Mouse (Mus musculus): Measurements from ENCODE around the gene Patz1. TPM values are rescaled to one million over a fixed set of nuclear protein-coding genes. Genes with fewer than 3 reads are reported as not detected.

Gene Patz1
- 20.9 and 22.1 TPM in 2 replicates for polyA plus RNA-seq (2015; fragmentation: Nextera tagmentation; extraction: Ambion mirVana)

DNA sequence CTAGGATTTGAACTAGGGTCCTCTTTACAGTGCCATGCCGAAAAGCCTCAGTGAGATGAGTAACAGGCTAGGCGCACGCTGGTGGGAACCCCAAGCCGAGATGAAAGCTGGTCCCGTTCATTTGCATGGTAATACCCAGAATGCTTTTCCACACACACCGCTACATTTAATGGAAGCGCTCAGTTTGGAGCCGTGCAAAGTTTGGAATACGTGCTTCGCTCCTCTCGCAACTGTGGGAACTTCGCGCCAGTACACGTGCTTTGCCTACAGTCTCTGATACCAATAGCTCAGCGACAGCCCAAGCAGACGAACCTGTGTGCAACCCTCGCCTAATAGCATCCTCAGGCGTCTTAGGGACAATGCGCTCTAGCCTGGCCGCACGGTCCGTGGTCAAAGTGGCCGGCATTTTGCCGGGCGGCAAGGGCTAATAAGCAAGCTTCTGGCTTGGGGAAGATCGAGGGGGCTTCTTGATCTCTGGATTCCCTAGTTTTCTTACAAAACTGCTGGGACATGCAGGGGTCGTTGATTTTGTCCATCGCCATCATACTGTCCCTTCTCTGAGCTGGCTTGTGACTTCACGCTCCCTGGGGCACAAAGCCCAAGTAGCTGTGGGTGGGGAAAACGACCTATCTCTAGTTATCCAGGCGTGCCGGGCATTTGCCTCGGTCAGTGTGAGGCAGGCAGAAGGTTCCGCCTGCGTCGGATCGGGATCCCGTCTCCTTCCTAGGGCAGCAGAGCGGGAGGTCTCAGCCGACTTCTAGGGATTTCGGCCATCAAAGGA, at the start of gene Patz1:
Patz1 (plus strand) TSS at position 354 of the 781 bp plus-strand sequence.
- ATAC-seq, result peak; percentile 32
- H3K4me3 ChIP-seq (ENCODE audit: low read length), result peak within 1 kb of the TSS; percentile 87
- peak within 1 kb of the TSS; percentile 99 for H3K9ac ChIP-seq (ENCODE audit: low read depth, low read length)
- peak within 1 kb of the TSS; percentile 100 for H3K27ac ChIP-seq (ENCODE audit: low read length)
- H3K4me1 ChIP-seq (ENCODE audit: control insufficient read depth, insufficient read depth, low read length), result peaks cover 18% of the 10 kb centered on the region
- WGBS, result under 1% methylated on average over 41 of the region's 41 CpGs
- H3K36me3 ChIP-seq (ENCODE audit: control insufficient read depth, insufficient read depth, low read length), result no peaks in the 10 kb centered on the region
- H3K27me3 ChIP-seq (replicated peaks; ENCODE audit: control insufficient read depth, insufficient read depth, low read length), result no peaks in the 10 kb centered on the region
- H3K9me3 ChIP-seq (ENCODE audit: control insufficient read depth, low read length), result no peaks in the 10 kb centered on the region
- H3K4me2 ChIP-seq (ENCODE audit: low read depth, low read length), result peak within 1 kb of the TSS; percentile 98

DNA sequence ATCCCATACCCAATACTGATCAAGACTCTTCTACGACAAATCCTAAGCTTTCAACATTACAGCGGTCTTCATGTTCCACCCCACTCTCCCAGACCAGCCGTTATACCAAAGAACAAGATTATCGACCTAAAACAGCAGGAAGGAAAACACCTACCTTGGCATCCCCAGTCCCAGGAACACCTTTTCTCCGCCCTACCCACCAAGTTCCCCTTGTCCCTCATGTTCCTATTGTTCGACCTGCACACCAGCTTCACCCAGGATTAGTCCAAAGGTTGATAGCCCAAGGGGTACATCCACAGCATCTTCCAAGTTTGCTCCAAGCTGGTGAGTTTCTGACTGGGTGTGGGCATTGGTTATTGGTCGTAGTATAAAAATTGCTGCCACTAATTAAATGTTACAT, 46.3 kb upstream of the Patz1 start:
- H3K4me1 ChIP-seq (ENCODE audit: control insufficient read depth, insufficient read depth, low read length), result no peaks in the 10 kb centered on the region
- H3K9ac ChIP-seq (ENCODE audit: low read depth, low read length), result no peak overlapping the region
- ATAC-seq, result no peak
- peaks cover 47% of the 10 kb centered on the region for H3K36me3 ChIP-seq (ENCODE audit: control insufficient read depth, insufficient read depth, low read length)
- no peaks in the 10 kb centered on the region for H3K27me3 ChIP-seq (replicated peaks; ENCODE audit: control insufficient read depth, insufficient read depth, low read length)
- 92% methylated on average over 7 of the region's 7 CpGs for WGBS
- no peak overlapping the region for H3K4me3 ChIP-seq (ENCODE audit: low read length)
- no peak overlapping the region for H3K27ac ChIP-seq (ENCODE audit: low read length)
- H3K4me2 ChIP-seq (ENCODE audit: low read depth, low read length), result no peak overlapping the region
- H3K9me3 ChIP-seq (ENCODE audit: control insufficient read depth, low read length), result no peaks in the 10 kb centered on the region

DNA sequence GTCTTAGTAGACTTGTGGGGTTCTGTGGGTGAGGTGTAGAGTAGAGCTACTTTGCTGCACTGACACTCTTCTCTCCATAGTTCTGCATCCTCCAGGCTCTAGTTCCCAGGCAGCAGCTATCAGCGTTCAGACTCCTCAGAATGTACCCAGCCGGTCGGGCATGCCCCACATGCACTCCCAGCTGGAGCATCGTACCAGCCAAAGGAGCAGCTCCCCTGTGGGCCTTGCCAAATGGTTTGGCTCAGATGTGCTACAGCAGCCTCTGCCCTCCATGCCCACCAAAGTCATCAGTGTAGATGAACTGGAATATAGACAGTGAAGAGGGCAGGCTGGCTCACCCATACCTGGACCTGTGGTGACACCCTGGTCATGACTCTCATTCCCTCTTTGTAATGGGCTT, 44.9 kb upstream of the Patz1 start:
- WGBS, result 80% methylated on average over 4 of the region's 4 CpGs
- 0 out of 2 replicates have a peak, but pooled peaks have one; percentile 16 for ATAC-seq

DNA sequence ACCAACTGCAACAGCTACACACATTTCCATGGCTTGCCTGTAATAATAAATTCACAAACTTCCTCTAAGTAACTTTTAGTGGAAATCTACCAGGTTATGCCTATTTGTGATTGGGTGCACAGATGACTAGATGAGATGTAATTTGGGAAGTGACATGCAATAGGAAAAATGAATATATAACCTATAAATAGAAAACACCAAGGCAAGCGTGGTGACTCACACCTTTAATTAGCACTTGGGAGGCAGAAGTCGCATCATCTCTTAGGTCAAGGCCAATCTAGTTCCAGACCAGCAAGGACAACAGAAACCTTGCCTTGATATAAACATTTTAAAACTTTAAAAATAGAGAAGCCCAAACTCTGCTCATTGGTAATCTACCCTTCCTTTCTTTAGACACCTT, 41.3 kb upstream of the Patz1 start:
- Histone ChIP-seq H3K9me3 (ENCODE audit: control insufficient read depth, low read length) (no peaks in the 10 kb centered on the region), H3K36me3 (ENCODE audit: control insufficient read depth, insufficient read depth, low read length) (peaks cover 33% of the 10 kb centered on the region), H3K4me3 (ENCODE audit: low read length) (no peak overlapping the region), H3K9ac (ENCODE audit: low read depth, low read length) (no peak overlapping the region), H3K4me1 (ENCODE audit: control insufficient read depth, insufficient read depth, low read length) (no peaks in the 10 kb centered on the region), H3K4me2 (ENCODE audit: low read depth, low read length) (no peak overlapping the region), H3K27ac (ENCODE audit: low read length) (no peak overlapping the region), H3K27me3 (replicated peaks; ENCODE audit: control insufficient read depth, insufficient read depth, low read length) (no peaks in the 10 kb centered on the region)
- 86% methylated on average over 2 of the region's 2 CpGs for WGBS
- ATAC-seq, result no peak

More for the DNA sequence above, 44.9 kb upstream of the Patz1 start:
- Histone ChIP-seq H3K4me2 (ENCODE audit: low read depth, low read length) (no peak overlapping the region), H3K9me3 (ENCODE audit: control insufficient read depth, low read length) (no peaks in the 10 kb centered on the region), H3K27me3 (replicated peaks; ENCODE audit: control insufficient read depth, insufficient read depth, low read length) (no peaks in the 10 kb centered on the region), H3K36me3 (ENCODE audit: control insufficient read depth, insufficient read depth, low read length) (peaks cover 43% of the 10 kb centered on the region), H3K9ac (ENCODE audit: low read depth, low read length) (no peak overlapping the region), H3K27ac (ENCODE audit: low read length) (no peak overlapping the region), H3K4me3 (ENCODE audit: low read length) (no peak overlapping the region), H3K4me1 (ENCODE audit: control insufficient read depth, insufficient read depth, low read length) (no peaks in the 10 kb centered on the region)

DNA sequence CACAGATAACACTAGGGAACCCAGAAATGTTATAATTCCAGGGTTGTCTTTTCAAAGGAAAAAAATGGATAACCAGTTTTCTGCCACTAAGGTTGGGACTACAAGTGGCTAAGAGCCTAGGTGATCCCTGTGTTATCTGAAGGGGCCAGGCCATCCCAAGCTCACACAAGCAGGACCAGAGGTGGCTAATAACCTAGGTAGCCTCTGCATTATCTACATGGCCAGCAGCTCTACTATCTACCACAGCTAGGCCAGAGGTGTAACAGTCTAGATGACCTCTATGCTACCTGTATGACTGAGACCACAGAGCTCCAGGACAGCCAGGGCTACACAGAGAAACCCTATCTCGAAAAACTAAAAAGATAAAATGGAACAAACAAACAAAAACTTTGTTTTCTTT, 29.1 kb upstream of the Patz1 start:
- Histone ChIP-seq H3K4me1 (ENCODE audit: control insufficient read depth, insufficient read depth, low read length) (no peaks in the 10 kb centered on the region), H3K4me2 (ENCODE audit: low read depth, low read length) (no peak overlapping the region), H3K9me3 (ENCODE audit: control insufficient read depth, low read length) (no peaks in the 10 kb centered on the region), H3K4me3 (ENCODE audit: low read length) (no peak overlapping the region), H3K27me3 (replicated peaks; ENCODE audit: control insufficient read depth, insufficient read depth, low read length) (no peaks in the 10 kb centered on the region), H3K27ac (ENCODE audit: low read length) (no peak overlapping the region), H3K9ac (ENCODE audit: low read depth, low read length) (no peak overlapping the region), H3K36me3 (ENCODE audit: control insufficient read depth, insufficient read depth, low read length) (peaks cover 6% of the 10 kb centered on the region)
- ATAC-seq, result no peak
- WGBS, result 89% methylated on average over 1 of the region's 1 CpGs

DNA sequence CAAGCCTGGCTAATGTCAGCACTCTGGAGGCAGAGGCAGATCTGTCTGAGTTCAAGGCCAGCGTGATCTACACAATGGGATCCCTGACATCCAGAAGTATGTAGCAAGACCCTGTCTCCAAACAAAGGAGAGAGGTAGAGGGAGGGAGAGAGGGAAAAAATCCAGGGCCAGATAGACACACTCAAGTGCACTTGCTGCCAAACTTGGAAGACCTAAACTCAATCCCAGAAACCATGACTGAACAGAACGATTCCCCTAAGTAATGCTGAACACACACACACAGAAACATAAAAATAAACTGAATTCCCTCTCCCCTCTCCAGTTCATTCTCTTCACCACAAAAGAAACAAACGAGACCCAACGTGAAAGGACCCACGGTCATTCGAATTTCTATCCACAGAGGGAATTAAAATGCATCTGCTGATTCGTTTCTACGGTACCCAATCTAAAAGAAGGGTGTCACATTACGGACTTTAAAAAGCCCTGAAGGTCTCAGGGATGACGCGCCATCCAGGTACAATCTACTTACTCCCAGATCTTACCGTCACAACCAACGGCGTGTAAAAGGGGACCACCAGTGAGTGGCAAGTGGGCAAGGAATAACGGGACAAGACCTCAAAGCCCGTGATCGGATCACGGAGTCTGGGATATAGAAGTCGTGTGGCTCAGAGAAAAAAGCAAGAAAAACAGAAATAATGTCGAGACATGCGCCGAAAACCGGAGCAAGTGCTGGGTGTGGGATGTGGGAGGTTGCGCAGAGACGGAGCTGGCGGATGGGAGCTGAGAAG, 23.2 kb upstream of the Patz1 start:
- H3K4me1 ChIP-seq (ENCODE audit: control insufficient read depth, insufficient read depth, low read length), result peaks cover 10% of the 10 kb centered on the region
- peak overlapping the region; percentile 99 for H3K9ac ChIP-seq (ENCODE audit: low read depth, low read length)
- H3K27ac ChIP-seq (ENCODE audit: low read length), result peak overlapping the region; percentile 93
- under 1% methylated on average over 26 of the region's 26 CpGs for WGBS
- H3K4me3 ChIP-seq (ENCODE audit: low read length), result peak overlapping the region; percentile 98
- H3K36me3 ChIP-seq (ENCODE audit: control insufficient read depth, insufficient read depth, low read length), result peaks cover 4% of the 10 kb centered on the region
- H3K27me3 ChIP-seq (replicated peaks; ENCODE audit: control insufficient read depth, insufficient read depth, low read length), result no peaks in the 10 kb centered on the region
- H3K9me3 ChIP-seq (ENCODE audit: control insufficient read depth, low read length), result no peaks in the 10 kb centered on the region
- peak overlapping the region; percentile 79 for H3K4me2 ChIP-seq (ENCODE audit: low read depth, low read length)
- peak; percentile 9 for ATAC-seq

DNA sequence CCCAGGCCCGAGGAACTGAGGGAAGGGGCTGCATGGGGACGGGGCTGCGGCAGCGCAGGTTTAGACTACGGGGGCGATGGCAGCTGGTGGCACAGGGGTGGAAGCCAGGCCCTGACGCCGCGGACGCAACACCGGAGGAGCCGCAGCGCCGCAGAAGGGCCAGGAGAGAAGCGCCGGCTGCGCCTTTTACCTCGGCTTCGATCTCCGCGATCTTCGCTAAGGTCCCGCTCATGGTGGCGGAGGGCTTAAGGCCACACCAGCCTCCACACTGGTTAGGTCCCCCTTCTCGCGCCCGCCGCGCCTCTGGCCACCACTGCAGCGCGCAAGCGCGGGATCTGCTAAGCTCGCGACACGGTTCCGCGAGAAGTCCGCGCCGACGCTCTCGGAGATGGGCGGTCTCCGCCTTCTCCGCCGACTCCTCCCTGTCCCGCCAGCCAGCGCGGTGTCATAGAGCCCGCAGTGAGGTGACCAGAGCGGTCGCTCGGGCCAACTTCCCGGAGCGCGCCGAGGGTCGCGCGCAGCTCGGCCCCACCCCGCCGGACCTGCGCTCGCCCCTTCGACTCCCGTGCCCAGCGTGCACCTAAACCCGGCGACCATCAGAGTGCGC, 22.5 kb upstream of the Patz1 start, which contains the start of gene Drg1:
Drg1 (minus strand) TSS at position 337 of the 607 bp plus-strand sequence.
- peak; percentile 99 for ATAC-seq
- under 1% methylated on average over 72 of the region's 72 CpGs for WGBS
- Histone ChIP-seq H3K9me3 (ENCODE audit: control insufficient read depth, low read length) (no peaks in the 10 kb centered on the region), H3K27ac (ENCODE audit: low read length) (peak within 1 kb of the TSS; percentile 93), H3K27me3 (replicated peaks; ENCODE audit: control insufficient read depth, insufficient read depth, low read length) (no peaks in the 10 kb centered on the region), H3K4me1 (ENCODE audit: control insufficient read depth, insufficient read depth, low read length) (peaks cover 10% of the 10 kb centered on the region), H3K9ac (ENCODE audit: low read depth, low read length) (peak within 1 kb of the TSS; percentile 99), H3K4me3 (ENCODE audit: low read length) (peak within 1 kb of the TSS; percentile 98), H3K4me2 (ENCODE audit: low read depth, low read length) (peak within 1 kb of the TSS; percentile 79), H3K36me3 (ENCODE audit: control insufficient read depth, insufficient read depth, low read length) (peaks cover 4% of the 10 kb centered on the region)

DNA sequence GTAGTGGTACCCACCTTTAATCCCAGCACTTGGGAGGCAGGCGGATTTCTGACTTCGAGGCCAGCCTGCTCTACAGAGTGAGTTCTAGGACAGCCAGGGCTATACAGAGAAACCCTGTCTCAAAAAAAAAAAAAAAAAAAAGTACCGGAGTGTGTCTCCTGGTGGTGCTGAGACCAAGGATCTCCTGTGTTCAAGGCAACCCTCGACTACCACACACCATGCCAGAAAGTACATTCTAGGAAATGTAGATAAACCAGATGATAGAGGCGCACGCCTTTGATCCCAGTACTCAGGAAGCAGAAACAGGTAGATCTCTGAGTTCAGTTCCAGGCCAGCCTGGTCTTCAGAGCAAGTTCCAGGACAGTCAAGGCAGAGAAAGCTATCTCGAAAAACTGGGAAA, 21.5 kb upstream of the Patz1 start:
- ATAC-seq, result no peak
- Histone ChIP-seq H3K4me2 (ENCODE audit: low read depth, low read length) (peak overlapping the region; percentile 56), H3K27ac (ENCODE audit: low read length) (no peak overlapping the region), H3K9ac (ENCODE audit: low read depth, low read length) (peak overlapping the region; percentile 99; the same call in 1 of the 2 replicates), H3K9me3 (ENCODE audit: control insufficient read depth, low read length) (no peaks in the 10 kb centered on the region), H3K36me3 (ENCODE audit: control insufficient read depth, insufficient read depth, low read length) (no peaks in the 10 kb centered on the region), H3K4me3 (ENCODE audit: low read length) (peak overlapping the region; percentile 98), H3K4me1 (ENCODE audit: control insufficient read depth, insufficient read depth, low read length) (peaks cover 10% of the 10 kb centered on the region), H3K27me3 (replicated peaks; ENCODE audit: control insufficient read depth, insufficient read depth, low read length) (no peaks in the 10 kb centered on the region)
- 50% methylated on average over 7 of the region's 7 CpGs for WGBS

DNA sequence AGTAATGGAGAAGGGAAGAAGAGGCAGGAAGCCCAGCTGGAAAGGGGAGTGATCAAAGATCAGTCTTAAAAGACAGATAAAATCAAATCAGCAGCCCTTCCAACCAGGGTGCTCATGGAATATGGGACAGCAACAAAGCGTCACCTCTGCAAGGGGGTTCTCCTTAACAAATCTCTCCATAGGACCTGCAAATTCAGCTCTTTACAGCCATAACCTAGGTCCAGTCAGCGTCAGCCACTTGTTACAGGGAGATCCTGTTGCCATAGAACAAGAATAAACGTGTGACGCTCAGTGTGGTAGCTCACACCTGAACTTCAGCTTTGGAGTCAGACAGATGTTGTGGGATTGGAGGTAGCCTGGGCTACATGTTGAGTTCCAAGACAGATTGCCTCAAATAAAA, 19.4 kb upstream of the Patz1 start:
- Histone ChIP-seq H3K4me3 (ENCODE audit: low read length) (no peak overlapping the region), H3K4me1 (ENCODE audit: control insufficient read depth, insufficient read depth, low read length) (peaks cover 10% of the 10 kb centered on the region), H3K27me3 (replicated peaks; ENCODE audit: control insufficient read depth, insufficient read depth, low read length) (no peaks in the 10 kb centered on the region), H3K9me3 (ENCODE audit: control insufficient read depth, low read length) (no peaks in the 10 kb centered on the region), H3K4me2 (ENCODE audit: low read depth, low read length) (no peak overlapping the region), H3K27ac (ENCODE audit: low read length) (no peak overlapping the region), H3K9ac (ENCODE audit: low read depth, low read length) (no peak overlapping the region; the same call in 1 of the 2 replicates), H3K36me3 (ENCODE audit: control insufficient read depth, insufficient read depth, low read length) (no peaks in the 10 kb centered on the region)
- 43% methylated on average over 4 of the region's 4 CpGs for WGBS
- no peak for ATAC-seq
